ENCODE assay signal across 9 mouse cellular contexts in genomic region chr6:87101955-87102353, GRCm38 (mm10). TPM values are rescaled to one million over a fixed set of nuclear protein-coding genes. Genes with fewer than 3 reads are reported as not detected.
DNase-seq lines count a peak whose midpoint lies in the region; ATAC-seq lines count a peak whose summit lies in the region.
"Had no signal": no experiment of that assay in that cellular context is flagged by ENCODE, and none has a peak within 500 bp of the region (broad histone marks: within the 10 kb centered on the region; RNA-seq: fewer than 3 reads in every experiment).

No protein-coding gene starts in this region.

- no peaks in the 10 kb centered on the region for H3K9me3 ChIP-seq in forebrain, embryonic 14.5 days (replicated peaks; ENCODE audit: control insufficient read depth, low read length)
- H3K9me3 ChIP-seq in forebrain, embryonic 12.5 days: no peaks in the 10 kb centered on the region
- H3K9me3 ChIP-seq in intestine, embryonic 16.5 days (ENCODE audit: control insufficient read depth, low read length): no peaks in the 10 kb centered on the region
- no peaks in the 10 kb centered on the region for H3K9me3 ChIP-seq in stomach, embryonic 16.5 days (replicated peaks; ENCODE audit: control insufficient read depth, low read length)
- H3K9me3 ChIP-seq: midbrain, embryonic 12.5 days had no signal

- peak; percentile 27; the same call in 1 of the 2 replicates for ATAC-seq in forebrain, embryonic 14.5 days
- no peak for ATAC-seq in forebrain, embryonic 12.5 days (ENCODE audit: low FRiP score)
- ATAC-seq in intestine, embryonic 16.5 days: peak; percentile 51; the same call in 1 of the 2 replicates
- ATAC-seq in stomach, embryonic 16.5 days (ENCODE audit: insufficient read depth, low FRiP score): peak; percentile 35; the same call in 1 of the 2 replicates
- no peak for ATAC-seq in frontal cortex, adult (ENCODE audit: low TSS enrichment)

- no peak overlapping the region for H3K4me2 ChIP-seq in forebrain, embryonic 14.5 days (ENCODE audit: low read length)
- no peak overlapping the region for H3K4me2 ChIP-seq in forebrain, embryonic 12.5 days
- H3K4me2 ChIP-seq in intestine, embryonic 16.5 days (ENCODE audit: low read depth, low read length): no peak overlapping the region
- H3K4me2 ChIP-seq in stomach, embryonic 16.5 days (ENCODE audit: low read depth, low read length): no peak overlapping the region

- WGBS in forebrain, embryonic 14.5 days: 31% methylated on average over 4 of the region's 4 CpGs
- WGBS in forebrain, embryonic 12.5 days: 39% methylated on average over 4 of the region's 4 CpGs
- WGBS in intestine, embryonic 16.5 days: 28% methylated on average over 4 of the region's 4 CpGs
- WGBS in stomach, embryonic 16.5 days: 21% methylated on average over 4 of the region's 4 CpGs

- 0 out of 2 replicates have a peak, but pooled peaks cover 3% of the 10 kb centered on the region for H3K4me1 ChIP-seq in forebrain, embryonic 14.5 days (ENCODE audit: control insufficient read depth, insufficient read depth, low read length)
- H3K4me1 ChIP-seq in forebrain, embryonic 12.5 days: peaks cover 12% of the 10 kb centered on the region
- peaks cover 23% of the 10 kb centered on the region for H3K4me1 ChIP-seq in intestine, embryonic 16.5 days (ENCODE audit: control insufficient read depth, insufficient read depth, low read length)
- peaks cover 27% of the 10 kb centered on the region for H3K4me1 ChIP-seq in stomach, embryonic 16.5 days (ENCODE audit: control insufficient read depth, insufficient read depth, low read length)

- H3K36me3 ChIP-seq in forebrain, embryonic 14.5 days (ENCODE audit: control insufficient read depth, insufficient read depth, low read length): no peaks in the 10 kb centered on the region
- no peaks in the 10 kb centered on the region for H3K36me3 ChIP-seq in forebrain, embryonic 12.5 days (replicated peaks)
- no peaks in the 10 kb centered on the region for H3K36me3 ChIP-seq in intestine, embryonic 16.5 days (ENCODE audit: control insufficient read depth, insufficient read depth, low read length)
- H3K36me3 ChIP-seq in stomach, embryonic 16.5 days (ENCODE audit: control insufficient read depth, insufficient read depth, low read length): no peaks in the 10 kb centered on the region
- H3K36me3 ChIP-seq: midbrain, embryonic 12.5 days had no signal

- no peak overlapping the region for H3K4me3 ChIP-seq in forebrain, embryonic 14.5 days (ENCODE audit: low read depth, low read length)
- no peak overlapping the region for H3K4me3 ChIP-seq in forebrain, embryonic 12.5 days (replicated peaks)
- H3K4me3 ChIP-seq in intestine, embryonic 16.5 days (ENCODE audit: low read length): no peak overlapping the region
- H3K4me3 ChIP-seq in stomach, embryonic 16.5 days (replicated peaks; ENCODE audit: low read length): no peak overlapping the region

- H3K27me3 ChIP-seq in forebrain, embryonic 14.5 days (replicated peaks; ENCODE audit: control insufficient read depth, insufficient read depth, low read length): no peaks in the 10 kb centered on the region
- H3K27me3 ChIP-seq in forebrain, embryonic 12.5 days: no peaks in the 10 kb centered on the region
- H3K27me3 ChIP-seq in intestine, embryonic 16.5 days (replicated peaks; ENCODE audit: control insufficient read depth, insufficient read depth, low read length): no peaks in the 10 kb centered on the region
- no peaks in the 10 kb centered on the region for H3K27me3 ChIP-seq in stomach, embryonic 16.5 days (ENCODE audit: control insufficient read depth, insufficient read depth, low read length)
- H3K27me3 ChIP-seq: midbrain, embryonic 12.5 days had no signal

- H3K27ac ChIP-seq in forebrain, embryonic 14.5 days (ENCODE audit: low read depth, low read length): no peak overlapping the region
- no peak overlapping the region for H3K27ac ChIP-seq in forebrain, embryonic 12.5 days
- peak overlapping the region; percentile 13; the same call in 1 of the 2 replicates for H3K27ac ChIP-seq in intestine, embryonic 16.5 days (ENCODE audit: low read length)
- H3K27ac ChIP-seq in stomach, embryonic 16.5 days (ENCODE audit: low read length): peak overlapping the region; percentile 46; the same call in 1 of the 2 replicates
- H3K27ac ChIP-seq: midbrain, embryonic 12.5 days had no signal

- no peak for DNase-seq in forebrain, embryonic 14.5 days (ENCODE audit: low spot score)
- DNase-seq in retina, embryonic 14.5 days (ENCODE audit: low spot score): peak; percentile 5
- no peak for DNase-seq in retina, postnatal 1 day
- no peak for DNase-seq in ovary, postnatal 10 days (ENCODE audit: low spot score)

- H3K9ac ChIP-seq in forebrain, embryonic 14.5 days (ENCODE audit: low read length): no peak overlapping the region
- H3K9ac ChIP-seq in forebrain, embryonic 12.5 days: no peak overlapping the region
- H3K9ac ChIP-seq in intestine, embryonic 16.5 days (ENCODE audit: low read depth, low read length): no peak overlapping the region
- H3K9ac ChIP-seq in stomach, embryonic 16.5 days (ENCODE audit: low read length): peak overlapping the region; percentile 13; the same call in 1 of the 2 replicates

RNA-seq across cellular contexts. Expression of gene D6Ertd527e, which starts 2.6 kb away (rescaled TPM):
- not detected in 2 replicates for polyA plus RNA-seq in forebrain, embryonic 14.5 days (2014; fragmentation: Nextera tagmentation; extraction: Ambion mirVana)
- 0.19 TPM in 1 of 2 replicates, not detected in the other for polyA plus RNA-seq in forebrain, embryonic 12.5 days (2016; fragmentation: Nextera tagmentation; extraction: Ambion mirVana)
- polyA plus RNA-seq in intestine, embryonic 16.5 days (2015; fragmentation: Nextera tagmentation; extraction: Ambion mirVana): 0.23 and 0.54 TPM in 2 replicates
- polyA plus RNA-seq in stomach, embryonic 16.5 days (2015; fragmentation: Nextera tagmentation; extraction: Ambion mirVana): 0.44 and 0.61 TPM in 2 replicates
- polyA plus RNA-seq: midbrain, embryonic 12.5 days had no signal

RNA-seq across cellular contexts. Expression of gene Gfpt1, which starts 59.3 kb away (rescaled TPM):
- polyA plus RNA-seq in forebrain, embryonic 14.5 days (2014; fragmentation: Nextera tagmentation; extraction: Ambion mirVana): 18.2 and 21.3 TPM in 2 replicates
- 18.7 and 20.3 TPM in 2 replicates for polyA plus RNA-seq in forebrain, embryonic 12.5 days (2016; fragmentation: Nextera tagmentation; extraction: Ambion mirVana)
- 24.7 and 25.7 TPM in 2 replicates for polyA plus RNA-seq in intestine, embryonic 16.5 days (2015; fragmentation: Nextera tagmentation; extraction: Ambion mirVana)
- 31.0 and 35.8 TPM in 2 replicates for polyA plus RNA-seq in stomach, embryonic 16.5 days (2015; fragmentation: Nextera tagmentation; extraction: Ambion mirVana)

Comparison
In these comparisons a context has a peak if more than half of its experiments do, and no peak if none do; other contexts are left out.
1. ATAC-seq: peak in forebrain, embryonic 14.5 days (single experiment), intestine, embryonic 16.5 days (single experiment) and stomach, embryonic 16.5 days (single experiment); none in forebrain, embryonic 12.5 days (single experiment) and frontal cortex, adult (single experiment).
2. H3K27ac ChIP-seq: peak in intestine, embryonic 16.5 days (single experiment) and stomach, embryonic 16.5 days (single experiment); none in forebrain, embryonic 14.5 days (single experiment) and forebrain, embryonic 12.5 days (single experiment).